9 mouse cellular contexts compared by ENCODE assay signal in the genomic region with DNA sequence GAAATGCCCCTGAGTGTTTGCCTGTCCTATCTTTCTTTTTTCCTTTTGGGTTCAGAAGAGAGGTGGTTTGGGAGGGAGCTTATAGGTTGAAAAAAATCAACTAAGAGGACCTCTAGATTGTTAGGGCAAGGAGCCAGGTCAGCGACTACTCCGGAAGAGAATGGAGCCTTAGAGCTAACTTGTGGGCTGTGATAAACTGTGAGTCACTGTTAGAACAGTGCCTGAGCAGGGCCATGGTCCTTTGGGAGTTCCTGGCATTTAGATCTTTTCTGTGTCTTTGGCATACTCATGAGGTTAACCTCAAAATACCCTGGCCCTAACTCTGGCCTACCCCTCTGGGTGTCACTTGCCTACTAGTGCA. TPM values are rescaled to one million over a fixed set of nuclear protein-coding genes. Genes with fewer than 3 reads are reported as not detected.
DNase-seq lines count a peak whose midpoint lies in the region; ATAC-seq and TF ChIP-seq lines count a peak whose summit lies in the region.
"Had no signal": no experiment of that assay in that cellular context is flagged by ENCODE, and none has a peak within 500 bp of the region (broad histone marks: within the 10 kb centered on the region; RNA-seq: fewer than 3 reads in every experiment).

No protein-coding gene starts in this region.

- H3K27me3 ChIP-seq in hindbrain, postnatal 0 days (ENCODE audit: insufficient read depth, low read length): no peaks in the 10 kb centered on the region
- H3K27me3 ChIP-seq in hindbrain, embryonic 16.5 days (replicated peaks; ENCODE audit: control insufficient read depth, insufficient read depth, low read length): no peaks in the 10 kb centered on the region

- no peak overlapping the region for H3K9ac ChIP-seq in hindbrain, postnatal 0 days (replicated peaks; ENCODE audit: low read length)
- no peak overlapping the region for H3K9ac ChIP-seq in hindbrain, embryonic 16.5 days (ENCODE audit: low read depth, low read length)

- no peaks in the 10 kb centered on the region for H3K9me3 ChIP-seq in hindbrain, postnatal 0 days (ENCODE audit: low read length)
- no peaks in the 10 kb centered on the region for H3K9me3 ChIP-seq in hindbrain, embryonic 16.5 days (ENCODE audit: control insufficient read depth, low read length)

- peak overlapping the region; percentile 51; the same call in 1 of the 2 replicates for H3K27ac ChIP-seq in hindbrain, postnatal 0 days
- no peak overlapping the region for H3K27ac ChIP-seq in hindbrain, embryonic 16.5 days (ENCODE audit: low read depth, low read length)

- no peak for ATAC-seq in hindbrain, postnatal 0 days
- ATAC-seq in hindbrain, embryonic 16.5 days: no peak

- peaks cover 12% of the 10 kb centered on the region for H3K4me1 ChIP-seq in hindbrain, postnatal 0 days (ENCODE audit: insufficient read depth, low read length)
- peaks cover 10% of the 10 kb centered on the region for H3K4me1 ChIP-seq in hindbrain, embryonic 16.5 days (ENCODE audit: control insufficient read depth, insufficient read depth, low read depth, low read length)

- intact Hi-C loops in heart, postnatal 25 days (cut with DNase I): no loop called here

- TF ChIP-seq CTCF in hindbrain, postnatal 0 days (IDR thresholded peaks at IDR 0.05; ENCODE audit: low read depth): no peak

- no peak overlapping the region for H3K4me3 ChIP-seq in hindbrain, postnatal 0 days (ENCODE audit: low read length)
- no peak overlapping the region for H3K4me3 ChIP-seq in hindbrain, embryonic 16.5 days (ENCODE audit: low read length)

- DNase-seq in hindbrain, postnatal 0 days (ENCODE audit: low spot score): no peak
- DNase-seq in adrenal gland, postnatal 10 days: peak; percentile 67
- peak; percentile 39 for DNase-seq in heart, postnatal 25 days (ENCODE audit: low spot score)
- peak; percentile 81 for DNase-seq in lung, postnatal 25 days (ENCODE audit: low spot score)
- no peak for DNase-seq in left cerebral cortex, adult 8-10 months (ENCODE audit: low spot score in 2 of 2)
- DNase-seq in cerebellum, adult 9-10 months: no peak
- no peak for DNase-seq in testis, postnatal 10 days (ENCODE audit: low spot score)
- DNase-seq: cerebellum, adult 9-11 months had no signal

- H3K4me2 ChIP-seq in hindbrain, postnatal 0 days (ENCODE audit: low read depth, low read length): no peak overlapping the region
- H3K4me2 ChIP-seq in hindbrain, embryonic 16.5 days (ENCODE audit: low read length): no peak overlapping the region

- 76% methylated on average over 2 of the region's 2 CpGs for WGBS in hindbrain, postnatal 0 days
- 71% methylated on average over 2 of the region's 2 CpGs for WGBS in hindbrain, embryonic 16.5 days

- no peaks in the 10 kb centered on the region for H3K36me3 ChIP-seq in hindbrain, postnatal 0 days (ENCODE audit: insufficient read depth, low read length)
- 0 out of 2 replicates have a peak, but pooled peaks cover 2% of the 10 kb centered on the region for H3K36me3 ChIP-seq in hindbrain, embryonic 16.5 days (ENCODE audit: control insufficient read depth, insufficient read depth, low read length)

RNA-seq across cellular contexts. Expression of a gene that starts 45.5 kb away (rescaled TPM):
- 15.7 and 18.9 TPM in 2 replicates for total RNA-seq in hindbrain, postnatal 0 days (2014; rRNA removed)
- 6.4 and 6.6 TPM in 2 replicates for polyA plus RNA-seq in hindbrain, postnatal 0 days (2015; fragmentation: Nextera tagmentation; extraction: Ambion mirVana)
- 8.3 and 11.3 TPM in 2 replicates for polyA plus RNA-seq in hindbrain, embryonic 16.5 days (2015; fragmentation: Nextera tagmentation; extraction: Ambion mirVana)
- total RNA-seq in adrenal gland, postnatal 10 days (2021): 10 to 100 TPM; 37.7 to 45.5 TPM
- 10 to 100 TPM; 77.2 to 94.5 TPM for total RNA-seq in heart, postnatal 25 days (2021)
- total RNA-seq in left cerebral cortex, adult 8-10 months (2022): 10 to 100 TPM; 20.1 to 23.1 (median 21.0) TPM

Comparison
In these comparisons a context has a peak if more than half of its experiments do, and no peak if none do; other contexts are left out.
1. DNase-seq: peak in adrenal gland, postnatal 10 days (single experiment), heart, postnatal 25 days (single experiment) and lung, postnatal 25 days (single experiment); none in hindbrain, postnatal 0 days (single experiment), left cerebral cortex, adult 8-10 months (0 of 2), cerebellum, adult 9-10 months (single experiment) and testis, postnatal 10 days (single experiment).